Mouse (Mus musculus) left cerebral cortex, adult 18-20 months (tissue): Measurements from ENCODE around the gene Mb21d2. TPM values are rescaled to one million over a fixed set of nuclear protein-coding genes. Genes with fewer than 3 reads are reported as not detected.

Source experiments
- DNase-seq, 2 experiments: peaks; one replicate each; pipeline ENCODE4 v3.0.0; 2021 to 2022; ENCODE audit warnings: low spot score in 2 of 2, mixed read lengths in 1 of 2
- total RNA-seq, 2 experiments: library from RNA; stranded (reverse); gene quantifications; 2 replicates each; pipeline ENCODE4 v1.2.3; 2021

Gene Mb21d2
- total RNA-seq, 2 experiments from 2014 or later = 36.3 to 38.2 TPM

DNA sequence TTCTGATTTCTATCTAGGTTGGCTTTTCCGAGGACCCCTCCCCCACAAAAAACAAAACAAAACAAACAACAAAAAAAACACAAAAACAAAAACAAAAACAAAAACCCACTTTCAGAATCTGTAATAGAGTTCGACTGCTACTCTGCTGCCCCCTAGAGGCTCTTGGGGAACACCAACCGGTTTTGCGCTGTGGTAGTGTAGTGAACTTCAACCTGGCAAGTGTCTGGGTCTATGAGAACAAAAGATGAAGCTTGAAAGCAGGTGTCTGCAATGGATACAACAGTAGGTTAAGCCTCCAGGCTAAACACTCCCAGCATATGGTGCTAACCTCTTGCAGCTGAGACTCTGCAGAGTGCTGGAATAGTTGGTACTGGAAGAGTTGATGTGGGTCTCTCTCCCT, 136.4 kb downstream of the Mb21d2 start:
- DNase-seq = peak; percentile 23 to 58

Other genes with a start within 250 kb of the Mb21d2 start
- gene Fgf12, start 176.6 kb downstream of the Mb21d2 start, total RNA-seq = 100 to 1,000 TPM; 287 to 324 TPM